Comparison of ENCODE assay signal across 8 mouse cellular contexts in the genomic region with DNA sequence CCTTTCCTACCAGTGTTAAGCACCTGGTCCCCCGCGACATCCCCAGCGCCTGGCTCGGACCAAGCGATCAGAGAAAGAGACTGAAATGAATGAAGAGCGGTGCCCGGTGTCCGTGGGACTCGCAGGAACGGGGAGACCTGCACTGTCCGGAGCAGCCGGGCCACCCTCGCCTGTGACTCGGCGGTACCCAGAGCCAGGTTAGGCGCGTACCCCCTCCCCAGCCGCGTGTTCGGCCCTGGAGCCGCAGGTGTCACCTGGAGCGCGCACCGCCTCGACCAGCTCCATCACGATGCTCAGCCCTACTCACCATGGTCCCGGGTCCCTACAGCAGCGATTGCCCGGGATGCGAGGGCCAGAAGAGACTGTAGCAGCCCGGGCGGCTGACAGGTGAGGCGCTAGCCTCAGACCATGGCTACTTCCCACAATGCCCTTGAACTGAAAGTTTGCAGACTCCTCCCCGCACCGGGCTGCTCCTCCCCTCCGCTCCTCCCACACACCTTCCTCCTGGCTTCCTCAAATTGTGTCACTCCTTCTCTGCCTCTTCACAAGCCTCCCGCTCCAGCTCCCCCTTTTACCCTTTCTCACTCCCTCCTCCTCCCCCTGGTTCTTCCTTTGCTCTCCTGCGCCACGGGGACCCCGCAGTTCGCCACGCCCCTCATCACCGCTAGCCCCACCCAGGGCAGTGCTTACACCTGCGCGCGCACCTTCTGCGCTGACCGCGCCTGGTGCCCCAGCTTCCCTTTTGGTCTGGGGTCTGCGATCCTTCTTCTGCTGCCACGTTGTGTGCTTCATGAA. TPM values are rescaled to one million over a fixed set of nuclear protein-coding genes. Genes with fewer than 3 reads are reported as not detected.
DNase-seq lines count a peak whose midpoint lies in the region; ATAC-seq and TF ChIP-seq lines count a peak whose summit lies in the region.

A gene (minus strand): TSS at position 430 of the 795 bp plus-strand sequence.

- peak; percentile 33; the same call in 1 of the 2 replicates for TF ChIP-seq POLR2A in lung, adult 2 months (IDR thresholded peaks at IDR 0.05; ENCODE audit: borderline replicate concordance, extremely low read depth, low read depth, low read length)
- no peak for TF ChIP-seq POLR2A in testis, adult 2 months (IDR thresholded peaks at IDR 0.05; ENCODE audit: control insufficient read depth, low read depth, low read length)

- H3K27me3 ChIP-seq in heart, embryonic 15.5 days, result peaks cover 37% of the 10 kb centered on the region
- peaks cover 20% of the 10 kb centered on the region for H3K27me3 ChIP-seq in neural tube, embryonic 14.5 days (ENCODE audit: control insufficient read depth, insufficient read depth, low read length)
- H3K27me3 ChIP-seq in testis, adult 2 months (ENCODE audit: control insufficient read depth, insufficient read depth, low read length), result no peaks in the 10 kb centered on the region

- peak; percentile 69 for ATAC-seq in heart, embryonic 15.5 days (replicated peaks; ENCODE audit: insufficient number of reproducible peaks, insufficient read depth, low FRiP score, low read depth)
- ATAC-seq in neural tube, embryonic 14.5 days (ENCODE audit: low read depth), result peak; percentile 89

- WGBS in heart, embryonic 15.5 days, result under 1% methylated on average over 51 of the region's 51 CpGs
- under 1% methylated on average over 51 of the region's 51 CpGs for WGBS in lung, adult 2 months
- WGBS in neural tube, embryonic 14.5 days, result under 1% methylated on average over 49 of the region's 51 CpGs

- DNase-seq in 416B (ENCODE audit: low read depth), result peak; percentile 79
- DNase-seq in adrenal gland, adult 18-20 months (ENCODE audit: low spot score in 2 of 2), result peak; percentile 13 to 28
- DNase-seq in embryo, embryonic 11 days, result peak; percentile 81
- DNase-seq in kidney, postnatal 14 days, result peak; percentile 83
- peak; percentile 77 for DNase-seq in lung, adult 2 months

- H3K27ac ChIP-seq in heart, embryonic 15.5 days, result no peak within 1 kb of the TSS
- no peak within 1 kb of the TSS for H3K27ac ChIP-seq in neural tube, embryonic 14.5 days (ENCODE audit: low read depth, low read length)
- no peak within 1 kb of the TSS for H3K27ac ChIP-seq in testis, adult 2 months (ENCODE audit: control insufficient read depth, insufficient read depth, low read depth, low read length)

- no peak for TF ChIP-seq CTCF in lung, adult 2 months (IDR thresholded peaks at IDR 0.05; ENCODE audit: insufficient read depth, low read length)
- no peak for TF ChIP-seq CTCF in testis, adult 2 months (IDR thresholded peaks at IDR 0.05; ENCODE audit: control insufficient read depth, insufficient read depth, insufficient replicate concordance, low read depth, low read length)

- no peaks in the 10 kb centered on the region for H3K36me3 ChIP-seq in heart, embryonic 15.5 days
- H3K36me3 ChIP-seq in neural tube, embryonic 14.5 days (ENCODE audit: control insufficient read depth, insufficient read depth, low read length), result no peaks in the 10 kb centered on the region
- no peaks in the 10 kb centered on the region for H3K36me3 ChIP-seq in testis, adult 2 months (ENCODE audit: control insufficient read depth, insufficient read depth, low read length)

- peak within 1 kb of the TSS; percentile 98 for H3K4me2 ChIP-seq in heart, embryonic 15.5 days
- peak within 1 kb of the TSS; percentile 99 for H3K4me2 ChIP-seq in neural tube, embryonic 14.5 days (ENCODE audit: low read depth, low read length)

- peak within 1 kb of the TSS; percentile 80 for H3K4me3 ChIP-seq in heart, embryonic 15.5 days
- peak within 1 kb of the TSS; percentile 84 for H3K4me3 ChIP-seq in lung, adult 2 months (replicated peaks; ENCODE audit: extremely low read depth, low read depth, low read length)
- peak within 1 kb of the TSS; percentile 53 for H3K4me3 ChIP-seq in neural tube, embryonic 14.5 days (ENCODE audit: low read depth, low read length)
- peak within 1 kb of the TSS; percentile 45 for H3K4me3 ChIP-seq in testis, adult 2 months (ENCODE audit: control insufficient read depth, low read depth, low read length)

- H3K9ac ChIP-seq in heart, embryonic 15.5 days, result peak within 1 kb of the TSS; percentile 59
- peak within 1 kb of the TSS; percentile 42; the same call in 1 of the 2 replicates for H3K9ac ChIP-seq in neural tube, embryonic 14.5 days (replicated peaks; ENCODE audit: low read depth, low read length)

- peaks cover 26% of the 10 kb centered on the region for H3K4me1 ChIP-seq in heart, embryonic 15.5 days (replicated peaks)
- no peaks in the 10 kb centered on the region; the same call in 1 of the 2 replicates for H3K4me1 ChIP-seq in lung, adult 2 months (ENCODE audit: control insufficient read depth, insufficient read depth, low read length)
- peaks cover 5% of the 10 kb centered on the region; the same call in 1 of the 2 replicates for H3K4me1 ChIP-seq in neural tube, embryonic 14.5 days (ENCODE audit: control insufficient read depth, insufficient read depth, low read length)
- H3K4me1 ChIP-seq in testis, adult 2 months (ENCODE audit: control insufficient read depth, insufficient read depth, low read length), result peaks cover 4% of the 10 kb centered on the region

- no peaks in the 10 kb centered on the region for H3K9me3 ChIP-seq in heart, embryonic 15.5 days (replicated peaks)
- no peaks in the 10 kb centered on the region for H3K9me3 ChIP-seq in neural tube, embryonic 14.5 days (ENCODE audit: control insufficient read depth, low read length)

RNA-seq across cellular contexts. Expression of the gene that starts here (rescaled TPM):
- 1 to 10 TPM; 1.1 to 1.4 TPM for total RNA-seq in adrenal gland, adult 18-20 months (2021)
- 0.09 and 0.51 TPM in 2 replicates for polyA plus RNA-seq in heart, embryonic 15.5 days (2015; fragmentation: Nextera tagmentation; extraction: Ambion mirVana)
- 36.1 and 40.0 TPM in 2 replicates for polyA plus RNA-seq in lung, adult 2 months (2012; rRNA removed)
- polyA plus RNA-seq in neural tube, embryonic 14.5 days (2014; fragmentation: Nextera tagmentation; extraction: Ambion mirVana), result 0.29 TPM in 1 of 2 replicates, not detected in the other
- 0.84 and 8.3 TPM in 2 replicates for polyA plus RNA-seq in testis, adult 2 months (2012; rRNA removed)

Comparison
In these comparisons a context has a peak if more than half of its experiments do, and no peak if none do; other contexts are left out.
1. Peak in ATAC-seq, H3K4me3 ChIP-seq, H3K9ac ChIP-seq and H3K4me2 ChIP-seq in heart, embryonic 15.5 days; RNA of the gene not detected or under 1 TPM.
2. Peak in ATAC-seq, H3K4me3 ChIP-seq, H3K9ac ChIP-seq and H3K4me2 ChIP-seq in neural tube, embryonic 14.5 days; RNA of the gene not detected or under 1 TPM.
3. DNase-seq: peak in every context shown above with its lines; median percentile 83 in kidney, postnatal 14 days; 81 in embryo, embryonic 11 days; 79 in 416B; 77 in lung, adult 2 months; 20 in adrenal gland, adult 18-20 months.